Mouse (Mus musculus) CH12.LX (cell line): Measurements from ENCODE around the gene Sectm1b. TPM values are rescaled to one million over a fixed set of nuclear protein-coding genes. Genes with fewer than 3 reads are reported as not detected.

ENCODE experiments used
- DNase-seq: peaks from one replicate; pipeline ENCODE4 v3.0.0-alpha.2; 2013; ENCODE audit errors: extremely low read depth
- H3K27ac ChIP-seq: 2 replicates; pipeline ENCODE4 v1.5.1; 2012; ENCODE audit warnings: low read depth, mild to moderate bottlenecking, control low read depth, moderate library complexity; ENCODE audit not compliant: insufficient read depth
- H3K27me3 ChIP-seq: replicated peaks from 2 replicates; pipeline ENCODE3; 2012; ENCODE audit warnings: inconsistent platforms
- H3K36me3 ChIP-seq, 2 experiments: replicated peaks in 1 of 2; 2 replicates each; pipeline versions ENCODE3 to v1.6.1; 2012; ENCODE audit warnings: inconsistent platforms in 1 of 2, low read length in 1 of 2, mild to moderate bottlenecking in 1 of 2, mixed read lengths in 1 of 2, moderate library complexity in 1 of 2; ENCODE audit not compliant: control insufficient read depth in 1 of 2, insufficient read depth in 1 of 2
- H3K4me1 ChIP-seq, 2 experiments: 2 replicates each; pipeline ENCODE4 v1.6.1; 2012; ENCODE audit warnings: inconsistent platforms in 1 of 2, moderate library complexity in 1 of 2; ENCODE audit not compliant: insufficient read depth in 2 of 2, control insufficient read depth in 1 of 2
- H3K4me2 ChIP-seq: 2 replicates; pipeline ENCODE4 v1.6.1; 2012; ENCODE audit warnings: low read depth, mild to moderate bottlenecking, control low read depth; ENCODE audit not compliant: poor library complexity, insufficient read depth, severe bottlenecking
- H3K4me3 ChIP-seq, 3 experiments: fragments of 150-350 bp in 1 of 3; sonication (generic) in 1 of 3; replicated peaks in 1 of 3; 2 replicates each; pipeline versions ENCODE3 to v1.5.1; 2011 to 2012; ENCODE audit warnings: low read depth in 2 of 3, low read length in 2 of 3, mild to moderate bottlenecking in 2 of 3, moderate library complexity in 2 of 3, control low read depth in 1 of 3, improper control_type of control experiment in 1 of 3, inconsistent platforms in 1 of 3, mixed read lengths in 1 of 3; ENCODE audit not compliant: poor library complexity in 1 of 3
- H3K79me2 ChIP-seq: replicated peaks from 2 replicates; pipeline ENCODE4 v1.6.1; 2012; ENCODE audit warnings: mild to moderate bottlenecking, moderate library complexity; ENCODE audit not compliant: control insufficient read depth, poor library complexity, insufficient read depth, severe bottlenecking; ENCODE audit errors: extremely low read depth
- H3K9ac ChIP-seq: 2 replicates; pipeline ENCODE4 v1.6.1; 2012; ENCODE audit warnings: low read depth, mild to moderate bottlenecking, control low read depth, moderate library complexity; ENCODE audit not compliant: insufficient read depth
- H3K9me3 ChIP-seq: replicated peaks from 2 replicates; pipeline ENCODE3; 2012; ENCODE audit warnings: low read length, inconsistent platforms, mixed read lengths
- BHLHE40 ChIP-seq: IDR thresholded peaks from 2 replicates; pipeline ENCODE4 v1.6.1; 2011; ENCODE audit warnings: mild to moderate bottlenecking, low read depth, low read length, improper control_type of control experiment
- CHD1 ChIP-seq: IDR thresholded peaks from 2 replicates; pipeline ENCODE4 v1.6.1; 2012; ENCODE audit warnings: low read depth, low read length, improper control_type of control experiment, inconsistent platforms
- CHD2 ChIP-seq: IDR thresholded peaks from 2 replicates; pipeline ENCODE4 v1.6.1; 2011; ENCODE audit warnings: low read length, improper control_type of control experiment
- CTCF ChIP-seq, 2 experiments: IDR thresholded peaks in 1 of 2; conservative IDR thresholded peaks in 1 of 2; 2 replicates each; pipeline ENCODE4 v1.5.1; 2011 to 2012; ENCODE audit warnings: low read depth in 2 of 2, low read length in 2 of 2, improper control_type of control experiment in 1 of 2, inconsistent platforms in 1 of 2, mild to moderate bottlenecking in 1 of 2, moderate library complexity in 1 of 2
- ELF1 ChIP-seq: IDR thresholded peaks from 2 replicates; pipeline ENCODE4 v1.6.1; 2014; ENCODE audit warnings: low read depth, mild to moderate bottlenecking, inconsistent platforms, low read length, improper control_type of control experiment
- EP300 ChIP-seq: IDR thresholded peaks from 2 replicates; pipeline ENCODE4 v1.6.1; 2011; ENCODE audit warnings: low read length, improper control_type of control experiment
- ETS1 ChIP-seq: conservative IDR thresholded peaks from 2 replicates; pipeline ENCODE4 v1.6.1; 2012; ENCODE audit warnings: low read depth, mild to moderate bottlenecking, inconsistent platforms, low read length, improper control_type of control experiment, moderate library complexity
- GABPA ChIP-seq: IDR thresholded peaks from 2 replicates; pipeline ENCODE4 v1.6.1; 2012; ENCODE audit warnings: low read depth, low read length, improper control_type of control experiment, inconsistent platforms; ENCODE audit not compliant: insufficient replicate concordance
- IRF4 ChIP-seq: IDR thresholded peaks from 2 replicates; pipeline ENCODE4 v1.6.1; 2014; ENCODE audit warnings: low read depth, mild to moderate bottlenecking, inconsistent platforms, low read length, improper control_type of control experiment
- JUND ChIP-seq: conservative IDR thresholded peaks from 2 replicates; pipeline ENCODE4 v1.6.1; 2011; ENCODE audit warnings: low read depth, low read length, improper control_type of control experiment
- KAT2A ChIP-seq: IDR thresholded peaks from 2 replicates; pipeline ENCODE4 v1.6.1; 2012; ENCODE audit warnings: low read length, improper control_type of control experiment, inconsistent platforms; ENCODE audit not compliant: insufficient replicate concordance
- MAFK ChIP-seq: IDR thresholded peaks from 2 replicates; pipeline ENCODE4 v1.6.1; 2011; ENCODE audit warnings: low read length, improper control_type of control experiment; ENCODE audit not compliant: insufficient replicate concordance
- MAX ChIP-seq: IDR thresholded peaks from 2 replicates; pipeline ENCODE4 v1.6.1; 2011; ENCODE audit warnings: low read length, improper control_type of control experiment
- MAZ ChIP-seq: IDR thresholded peaks from 2 replicates; pipeline ENCODE4 v1.6.1; 2012; ENCODE audit warnings: low read depth, mild to moderate bottlenecking, inconsistent platforms, low read length, improper control_type of control experiment, moderate library complexity
- MEF2A ChIP-seq: IDR thresholded peaks from 2 replicates; pipeline ENCODE4 v1.6.1; 2014; ENCODE audit warnings: low read depth, mild to moderate bottlenecking, inconsistent platforms, low read length, improper control_type of control experiment, borderline replicate concordance
- MXI1 ChIP-seq: IDR thresholded peaks from 2 replicates; pipeline ENCODE4 v1.6.1; 2011; ENCODE audit warnings: mild to moderate bottlenecking, low read depth, low read length, improper control_type of control experiment
- MYC ChIP-seq: IDR thresholded peaks from 2 replicates; pipeline ENCODE4 v1.6.1; 2011; ENCODE audit warnings: low read depth, mild to moderate bottlenecking, improper control_type of control experiment, low read length
- NELFE ChIP-seq: IDR thresholded peaks from 2 replicates; pipeline ENCODE4 v1.6.1; 2011; ENCODE audit warnings: low read depth, low read length, improper control_type of control experiment
- NRF1 ChIP-seq: IDR thresholded peaks from 2 replicates; pipeline ENCODE4 v1.6.1; 2014; ENCODE audit warnings: low read depth, mild to moderate bottlenecking, inconsistent platforms, low read length, improper control_type of control experiment, moderate library complexity
- PAX5 ChIP-seq: IDR thresholded peaks from 2 replicates; pipeline ENCODE4 v1.6.1; 2012; ENCODE audit warnings: low read length, inconsistent platforms, mixed read lengths
- POLR2A ChIP-seq: IDR thresholded peaks from 2 replicates; pipeline ENCODE4 v1.6.1; 2011; ENCODE audit warnings: low read depth, mild to moderate bottlenecking, improper control_type of control experiment, low read length
- RAD21 ChIP-seq: IDR thresholded peaks from 2 replicates; pipeline ENCODE4 v1.6.1; 2011; ENCODE audit warnings: low read depth, mild to moderate bottlenecking, low read length, improper control_type of control experiment, moderate library complexity
- SIN3A ChIP-seq: IDR thresholded peaks from 2 replicates; pipeline ENCODE4 v1.6.1; 2012; ENCODE audit warnings: low read length, improper control_type of control experiment, inconsistent platforms
- SMC3 ChIP-seq: IDR thresholded peaks from 2 replicates; pipeline ENCODE4 v1.6.1; 2011; ENCODE audit warnings: low read depth, low read length, improper control_type of control experiment
- TCF12 ChIP-seq: IDR thresholded peaks from 2 replicates; pipeline ENCODE4 v1.6.1; 2014; ENCODE audit warnings: low read depth, mild to moderate bottlenecking, inconsistent platforms, low read length, improper control_type of control experiment
- UBTF ChIP-seq: IDR thresholded peaks from 2 replicates; pipeline ENCODE4 v1.6.1; 2012; ENCODE audit warnings: low read depth, mild to moderate bottlenecking, inconsistent platforms, low read length, improper control_type of control experiment, moderate library complexity
- USF1 ChIP-seq: IDR thresholded peaks from 2 replicates; pipeline ENCODE4 v1.6.1; 2014; ENCODE audit warnings: low read depth, mild to moderate bottlenecking, inconsistent platforms, low read length, improper control_type of control experiment
- USF2 ChIP-seq: conservative IDR thresholded peaks from 2 replicates; pipeline ENCODE4 v1.6.1; 2011; ENCODE audit warnings: low read depth, low read length, improper control_type of control experiment
- ZC3H11A ChIP-seq: IDR thresholded peaks from 2 replicates; pipeline ENCODE4 v1.6.1; 2012; ENCODE audit warnings: low read depth, mild to moderate bottlenecking, inconsistent platforms, low read length, improper control_type of control experiment
- ZNF384 ChIP-seq: IDR thresholded peaks from 2 replicates; pipeline ENCODE4 v1.6.1; 2012; ENCODE audit warnings: low read depth, low read length, improper control_type of control experiment, inconsistent platforms
- dilution Hi-C: fragments of 300-500 bp; cut with MboI; formaldehyde crosslinking; loops from 2 replicates; pipeline ENCODE4 v1.14.3; 2020; ENCODE audit warnings: low sequenced_read_pairs; ENCODE audit not compliant: extremely low pct_unique_long_range_greater_than_20kb, extremely low pct_ligation_motif_present
- in situ Hi-C: fragments of 300-500 bp; cut with MboI; formaldehyde crosslinking; loops from 3 replicates; pipeline ENCODE4 v1.14.3; 2019; ENCODE audit warnings: low sequenced_read_pairs, low pct_ligation_motif_present, low pct_unique_long_range_greater_than_20kb, mixed read lengths
- polyA plus RNA-seq: library from polyadenylated mRNA; unstranded; fragments of >175 nt; gene quantifications from 2 replicates; pipeline ENCODE4 v1.2.1, GENCODE M21; 2012; ENCODE audit warnings: low read depth; ENCODE audit not compliant: insufficient read length
- total RNA-seq, 2 experiments: library from RNA; depleted of rRNA; stranded (reverse); fragments of 300-350 nt in 1 of 2; fragments of >200 nt in 1 of 2; gene quantifications; 2 replicates each; pipeline ENCODE4 v1.2.3; 2012 to 2014

Sectm1b gene
- total and polyA plus RNA-seq, 3 experiments, result not detected

DNA sequence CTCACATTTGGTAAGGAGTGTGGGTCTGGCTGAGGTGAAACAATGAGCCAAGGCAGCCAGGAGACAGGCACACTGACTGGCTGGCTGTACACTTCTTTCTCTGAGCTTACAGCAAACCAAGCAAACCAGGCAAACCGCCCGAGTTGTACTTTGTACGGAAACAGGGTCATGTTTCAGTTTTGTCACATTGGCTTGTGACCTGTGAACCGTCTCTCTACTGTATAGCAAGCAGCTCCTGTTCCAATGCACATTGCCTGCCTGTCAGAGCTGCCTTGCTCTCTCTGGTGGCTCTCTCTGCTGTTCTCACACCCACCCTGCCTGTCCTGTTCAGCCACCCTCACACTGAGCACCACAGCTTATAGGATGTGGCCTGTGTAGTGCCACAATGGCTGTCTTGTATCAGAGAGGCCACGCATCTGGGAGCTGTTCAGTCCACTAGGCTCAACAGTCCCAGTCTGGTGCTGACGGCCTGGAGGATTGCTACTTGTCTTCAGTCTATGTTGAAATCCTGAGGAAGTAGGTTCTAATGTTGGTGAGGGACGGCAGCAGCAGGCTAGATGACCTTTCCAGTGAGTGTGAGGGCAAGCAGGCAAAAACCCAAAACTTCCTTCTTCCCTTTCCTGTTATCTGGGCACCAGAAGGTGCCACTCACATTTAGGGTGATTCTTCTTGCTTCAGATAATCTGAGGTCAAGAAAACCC is 6.7 kb downstream of the Sectm1b start:
- TF ChIP-seq PAX5, result no peak
- no peak for TF ChIP-seq MAZ
- no peak for TF ChIP-seq NELFE
- TF ChIP-seq MEF2A, result no peak
- no peak for TF ChIP-seq GABPA
- no peak for TF ChIP-seq IRF4
- no peak for TF ChIP-seq RAD21
- no peak for TF ChIP-seq MYC
- no peak for TF ChIP-seq BHLHE40
- no peak for TF ChIP-seq MXI1
- TF ChIP-seq EP300, result no peak
- TF ChIP-seq UBTF, result no peak
- TF ChIP-seq, all 38 proteins: peak for 0
- no peaks in the 10 kb centered on the region for H3K9me3 ChIP-seq
- dilution Hi-C loops, result no loop called here
- DNase-seq, result no peak
- in situ Hi-C loops, result no loop called here
- H3K9ac ChIP-seq, result no peak overlapping the region
- peaks cover 17% of the 10 kb centered on the region for H3K27me3 ChIP-seq
- H3K27ac ChIP-seq, result no peak overlapping the region
- no peaks in the 10 kb centered on the region for H3K79me2 ChIP-seq
- H3K4me2 ChIP-seq, result no peak overlapping the region
- no peaks in the 10 kb centered on the region for H3K36me3 ChIP-seq
- H3K4me3 ChIP-seq, result no peak overlapping the region
- peaks cover 0 to 9% of the 10 kb centered on the region in 2 experiments; a peak in 1 of 4 replicates for H3K4me1 ChIP-seq

DNA sequence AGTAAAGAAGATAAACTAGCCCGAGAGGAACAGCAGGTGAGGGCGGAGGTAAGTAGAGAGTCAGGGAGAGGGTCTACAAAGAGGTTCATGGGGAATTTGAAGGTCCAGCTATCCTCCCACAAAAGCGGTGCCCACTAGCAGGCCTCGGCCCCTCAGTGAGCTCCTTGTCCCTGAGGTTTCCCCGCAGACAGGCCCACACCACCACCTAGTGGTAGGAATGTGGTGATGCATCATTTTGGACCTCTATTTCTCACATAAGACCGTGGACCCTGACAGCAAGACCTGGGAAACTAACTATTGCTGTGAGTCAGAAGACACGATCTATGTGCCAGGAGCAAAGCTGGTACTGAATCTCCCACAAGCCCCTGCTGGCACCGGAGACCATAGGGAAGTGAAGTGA is 9.8 kb downstream of the Sectm1b start:
- dilution Hi-C loops, result no loop called here
- H3K27me3 ChIP-seq, result peaks cover 16% of the 10 kb centered on the region
- H3K36me3 ChIP-seq, result no peaks in the 10 kb centered on the region
- no peak overlapping the region for H3K9ac ChIP-seq
- no peak overlapping the region for H3K4me2 ChIP-seq
- no peak overlapping the region for H3K27ac ChIP-seq
- no peak overlapping the region for H3K4me3 ChIP-seq
- H3K4me1 ChIP-seq, result peaks cover 0 to 9% of the 10 kb centered on the region in 2 experiments; a peak in 1 of 4 replicates
- TF ChIP-seq ZNF384, result no peak
- TF ChIP-seq KAT2A, result no peak
- peak; percentile 43 for TF ChIP-seq MAX
- no peak; the same call in none of the 2 replicates for TF ChIP-seq RAD21
- no peak; the same call in 1 of the 2 replicates for TF ChIP-seq MXI1
- peak; percentile 89 for TF ChIP-seq SMC3
- TF ChIP-seq BHLHE40, result 0 out of 2 replicates have a peak, but pooled peaks have one; percentile 11
- peak; percentile 54 for TF ChIP-seq ZC3H11A
- peak; percentile 62; the same call in 1 of the 2 replicates for TF ChIP-seq MAZ
- no peak for TF ChIP-seq ETS1
- 0 out of 2 replicates have a peak, but pooled peaks have one; percentile 19 for TF ChIP-seq ELF1
- no peak for TF ChIP-seq USF2
- TF ChIP-seq TCF12, result peak; percentile 50; the same call in 1 of the 2 replicates
- TF ChIP-seq CHD1, result no peak
- TF ChIP-seq NRF1, result peak; percentile 28; the same call in 1 of the 2 replicates
- TF ChIP-seq MAFK, result no peak
- TF ChIP-seq CHD2, result 0 out of 2 replicates have a peak, but pooled peaks have one; percentile 19
- TF ChIP-seq POLR2A, result no peak
- TF ChIP-seq GABPA, result no peak
- TF ChIP-seq IRF4, result peak; percentile 35; the same call in 1 of the 2 replicates
- TF ChIP-seq MEF2A, result peak; percentile 50; the same call in 1 of the 2 replicates
- no peak; the same call in 1 of the 2 replicates for TF ChIP-seq JUND
- peak; percentile 63; the same call in 1 of the 2 replicates for TF ChIP-seq NELFE
- peak; percentile 76 for TF ChIP-seq SIN3A
- TF ChIP-seq USF1, result no peak
- TF ChIP-seq CTCF (conservative IDR thresholded peaks at IDR 0.05 in 1 of 2, IDR thresholded peaks at IDR 0.05 in 1 of 2; ENCODE audit: low read depth in 2 of 2, low read length in 2 of 2), result peak; percentile 88 to 98
- TF ChIP-seq MYC, result 0 out of 2 replicates have a peak, but pooled peaks have one; percentile 48
- in situ Hi-C loops, result loop anchor here (5.0 kb wide), 1 partner anchor 36 kb away; no protein-coding TSS in a partner anchor
- H3K79me2 ChIP-seq, result no peaks in the 10 kb centered on the region
- no peaks in the 10 kb centered on the region for H3K9me3 ChIP-seq
- DNase-seq, result peak; percentile 84
